Mouse (Mus musculus) regulatory T cell (primary cell): Measurements from ENCODE around the gene Ccdc78.

Experiments
- in situ Hi-C: fragments of 300-600 bp; cut with MboI, MseI; formaldehyde crosslinking; loops from one replicate; pipeline ENCODE4 v1.15.1; 2025; ENCODE audit warnings: high pct_unique_total_duplicates

Ccdc78 gene

DNA sequence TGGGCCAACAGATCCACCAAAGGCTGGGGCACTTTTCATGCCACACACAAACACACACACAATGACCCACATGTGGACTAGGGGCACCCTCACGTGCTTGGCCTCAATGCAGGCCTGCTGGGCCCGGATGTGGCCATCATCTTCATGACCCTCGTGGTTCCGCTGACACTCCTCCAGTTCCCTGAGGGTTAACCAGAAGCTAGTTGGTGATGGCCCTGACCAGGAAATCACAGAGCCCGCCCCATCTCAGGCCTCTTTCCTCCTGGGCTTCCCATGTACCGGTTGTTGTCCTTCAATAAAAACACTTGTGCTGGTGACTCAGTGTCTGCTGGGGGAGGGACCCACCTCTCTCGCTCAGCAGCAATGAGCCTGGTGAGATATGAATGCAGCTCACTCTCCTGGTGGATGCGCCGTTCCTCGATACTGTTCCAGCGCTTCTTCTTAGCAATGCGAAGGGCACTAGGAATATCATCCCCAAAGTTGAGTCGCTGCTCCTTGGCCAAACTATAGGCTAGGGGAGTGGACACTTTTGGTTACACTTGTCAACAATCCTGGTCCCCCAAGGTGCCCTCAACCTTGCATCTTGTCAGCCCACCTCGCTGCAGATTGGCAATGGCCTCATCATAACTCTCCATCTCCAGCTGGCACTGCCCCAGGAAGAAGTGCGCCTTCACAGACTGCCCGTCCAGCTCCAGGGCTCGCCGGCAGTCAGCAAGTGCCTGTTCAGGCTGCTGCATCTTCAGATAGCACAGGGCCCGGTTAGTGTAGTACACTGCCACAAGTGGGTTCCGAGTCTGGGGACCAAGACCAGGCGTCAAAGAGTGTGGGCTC lies 45.3 kb downstream of the Ccdc78 start:
- in situ Hi-C loops, result no loop called here

DNA sequence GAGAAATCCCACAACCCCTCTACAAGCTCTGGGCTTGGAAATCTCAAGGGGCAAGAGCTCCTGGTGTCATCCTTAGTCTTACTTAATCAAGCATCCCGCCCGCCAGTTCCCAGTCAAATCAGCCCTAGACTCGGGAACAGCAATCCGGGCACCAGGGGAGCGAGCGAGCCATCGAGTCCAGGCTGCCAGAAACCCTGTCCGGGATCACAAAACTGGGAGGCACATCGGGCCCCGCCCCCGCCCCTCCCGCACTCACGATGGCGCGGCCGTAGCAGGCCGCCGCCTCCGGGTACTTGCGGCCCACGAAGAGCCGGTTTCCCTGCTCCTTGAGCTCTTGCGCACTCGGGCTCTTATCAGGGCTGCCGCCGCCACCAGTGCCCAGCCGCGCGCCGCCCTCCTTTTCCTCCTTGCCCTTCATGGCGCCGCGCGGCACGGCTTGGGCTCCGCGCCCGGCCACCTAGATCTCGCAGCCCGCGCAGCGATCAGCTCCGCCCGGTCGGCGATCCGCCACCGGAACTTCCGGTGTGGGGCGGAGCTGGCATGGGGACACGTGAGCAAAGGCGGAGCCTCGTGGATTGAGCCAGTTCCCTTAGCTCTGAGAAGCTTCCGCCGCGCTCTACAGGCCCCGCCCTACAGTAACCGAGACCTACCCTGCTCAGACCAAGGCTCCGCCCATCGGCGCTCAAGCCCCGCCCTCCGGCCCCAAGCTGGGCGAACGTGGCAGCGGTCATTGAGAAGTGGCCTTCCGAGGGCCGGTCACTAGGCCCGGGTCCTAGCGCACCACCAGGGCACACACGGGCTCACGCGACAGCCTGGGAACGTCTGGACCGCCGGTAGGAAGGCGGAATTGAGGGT lies 46.3 kb downstream of the Ccdc78 start:
- in situ Hi-C loops, result no loop called here

DNA sequence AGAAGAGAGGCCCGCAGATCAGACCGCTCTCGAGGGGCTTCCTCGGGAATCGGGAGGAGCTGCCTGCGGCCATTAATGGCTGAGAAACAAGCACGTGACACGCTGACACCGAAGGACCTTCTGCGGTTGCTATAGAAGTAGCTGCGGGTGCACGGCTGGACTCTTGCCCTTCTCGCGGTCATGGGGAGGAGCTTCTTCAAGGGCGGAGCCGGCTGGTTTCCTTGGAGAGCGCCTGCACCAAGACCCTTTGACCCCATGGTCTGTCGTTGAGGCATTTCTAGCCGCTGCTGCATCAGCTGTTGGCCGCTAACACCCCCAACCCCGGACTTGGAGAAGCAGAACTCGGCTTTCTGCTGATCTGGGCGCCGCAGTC lies 46.9 kb downstream of the Ccdc78 start, which contains the start of gene Stub1:
Gene Stub1, minus strand, starts transcription at position 114 of the 373 bp plus-strand sequence.
- in situ Hi-C loops, result no loop called here

DNA sequence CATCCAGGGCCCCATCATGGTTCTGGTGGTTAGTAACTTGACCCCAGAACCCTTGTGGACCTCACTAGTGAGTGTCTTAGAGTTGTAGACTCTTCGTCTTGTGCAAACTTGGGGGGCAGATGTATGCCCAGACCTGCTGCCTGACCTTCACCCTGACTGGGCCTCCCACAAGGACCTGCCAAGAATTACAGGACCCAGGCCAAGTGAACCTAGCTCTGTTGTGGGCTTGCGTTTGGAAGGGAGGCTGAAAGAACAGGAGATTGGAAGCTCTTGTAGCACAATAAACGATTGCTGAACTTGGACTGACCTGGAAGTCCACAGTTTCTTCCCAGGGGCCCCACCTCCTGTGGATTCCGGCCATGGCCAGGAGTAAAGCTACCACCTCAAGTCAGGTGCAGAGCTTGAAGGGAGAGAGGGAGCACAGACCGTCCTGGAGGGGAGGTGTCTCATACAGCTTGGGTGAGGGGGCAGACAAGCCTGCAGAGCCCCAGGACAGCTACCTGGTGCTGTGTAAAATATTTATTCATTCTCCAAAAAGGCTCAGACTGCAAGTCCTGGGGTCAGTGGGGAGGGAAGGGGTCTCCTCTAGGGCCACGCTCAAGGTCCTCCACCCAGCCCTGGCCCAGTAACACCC lies 47.7 kb downstream of the Ccdc78 start:
- in situ Hi-C loops, result no loop called here

DNA sequence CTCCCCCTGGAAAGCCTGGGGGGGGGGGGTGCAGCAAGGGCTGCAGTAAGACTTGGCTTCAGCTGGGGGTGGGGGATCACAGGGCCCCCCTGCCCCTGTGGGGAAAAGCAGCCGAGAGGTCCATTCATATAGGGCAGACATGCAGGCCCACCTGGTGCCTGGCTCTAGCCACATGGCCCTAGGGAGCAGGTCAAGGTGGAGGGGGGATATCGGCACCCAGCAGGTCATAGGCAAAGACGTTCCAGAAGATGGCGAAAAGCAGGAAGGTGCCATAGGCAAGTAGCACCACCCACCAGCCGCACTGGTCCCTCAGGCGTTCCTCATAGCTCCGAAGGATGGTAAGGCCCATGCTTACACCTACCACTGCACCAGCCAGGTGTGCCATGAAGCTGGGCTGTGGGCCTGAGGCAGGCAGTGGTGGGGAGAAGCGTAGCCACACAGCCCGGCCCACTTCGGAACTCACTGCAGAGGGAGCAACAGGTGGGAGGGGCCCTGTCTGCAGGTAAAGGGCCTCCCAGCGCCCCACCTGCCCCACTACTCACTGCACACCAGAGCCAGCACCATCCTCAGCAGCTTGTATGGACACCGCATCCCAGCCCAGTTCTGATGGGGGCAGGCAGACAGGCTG lies 48.3 kb downstream of the Ccdc78 start:
- in situ Hi-C loops, result no loop called here

DNA sequence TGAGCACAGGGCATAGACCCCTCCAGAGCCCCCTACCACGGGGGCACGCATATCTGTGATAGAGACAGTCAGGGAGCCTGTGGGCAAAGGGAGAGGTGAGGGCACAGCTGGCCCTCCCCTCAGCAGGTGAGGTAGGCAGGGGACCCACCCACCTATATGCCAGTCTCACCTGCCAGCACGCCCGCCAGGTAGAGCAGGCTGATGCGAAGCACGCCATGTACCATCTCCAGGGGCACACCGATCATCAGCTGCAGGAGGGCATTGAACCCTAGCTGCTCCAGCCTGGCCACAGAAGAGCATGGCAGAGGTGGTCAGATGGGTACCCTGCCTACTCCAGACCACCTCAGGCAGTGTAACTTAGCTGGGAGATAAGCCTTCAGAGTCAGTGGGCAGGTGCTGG lies 48.9 kb downstream of the Ccdc78 start:
- in situ Hi-C loops, result no loop called here

DNA sequence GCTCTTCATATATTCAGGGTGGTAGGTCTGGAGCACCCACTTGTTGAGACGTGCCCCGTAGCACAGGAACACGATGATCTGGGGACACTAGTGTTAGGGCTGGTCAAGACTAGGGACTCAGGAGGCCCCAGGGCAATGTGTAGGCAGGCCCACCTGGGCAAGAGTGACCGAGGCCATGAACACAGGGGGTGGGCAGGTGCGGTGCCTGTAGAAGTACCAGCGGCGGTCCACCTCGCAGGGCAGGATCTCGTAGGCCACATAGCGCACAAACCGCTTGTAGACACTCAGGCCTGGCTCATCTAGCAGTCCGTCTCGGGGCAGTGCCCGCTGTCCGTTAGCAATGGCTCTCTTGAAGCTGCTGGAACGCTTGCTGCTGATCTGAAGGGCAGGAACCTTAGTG lies 49.4 kb downstream of the Ccdc78 start:
- in situ Hi-C loops, result no loop called here

DNA sequence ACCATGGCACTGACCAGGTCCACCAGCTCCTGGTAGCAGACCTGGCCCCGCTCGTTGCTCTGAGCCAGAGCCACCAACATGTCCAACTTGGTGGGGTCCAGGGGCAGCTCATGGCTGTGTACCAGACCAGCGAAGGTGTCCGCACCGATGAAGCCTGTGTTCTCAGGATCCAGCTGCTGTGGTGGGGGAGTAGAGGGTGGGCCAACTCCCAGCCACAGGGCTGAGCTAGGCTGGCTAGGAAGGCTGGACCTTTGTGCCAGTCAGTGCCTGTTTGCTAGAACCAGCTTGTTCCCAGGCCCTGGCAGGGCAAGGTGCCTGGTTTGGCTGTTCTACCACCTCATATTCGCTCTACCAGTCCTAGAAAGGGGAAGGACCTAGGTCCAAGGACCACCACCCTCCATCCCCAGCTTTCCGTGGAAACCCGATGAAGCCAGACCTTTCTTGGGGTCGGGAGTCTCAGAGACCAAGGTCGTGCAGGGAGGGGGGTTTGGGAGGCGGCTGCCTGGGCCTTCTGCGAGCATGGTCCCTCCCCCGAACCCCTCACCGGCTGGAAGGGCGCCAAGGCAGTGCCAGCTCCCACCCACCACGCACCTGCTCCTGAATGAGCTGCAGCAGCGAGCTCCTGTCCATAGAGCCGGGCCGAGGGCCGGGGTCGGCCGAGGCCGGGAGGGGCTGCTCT lies 50.2 kb downstream of the Ccdc78 start:
- in situ Hi-C loops, result no loop called here

DNA sequence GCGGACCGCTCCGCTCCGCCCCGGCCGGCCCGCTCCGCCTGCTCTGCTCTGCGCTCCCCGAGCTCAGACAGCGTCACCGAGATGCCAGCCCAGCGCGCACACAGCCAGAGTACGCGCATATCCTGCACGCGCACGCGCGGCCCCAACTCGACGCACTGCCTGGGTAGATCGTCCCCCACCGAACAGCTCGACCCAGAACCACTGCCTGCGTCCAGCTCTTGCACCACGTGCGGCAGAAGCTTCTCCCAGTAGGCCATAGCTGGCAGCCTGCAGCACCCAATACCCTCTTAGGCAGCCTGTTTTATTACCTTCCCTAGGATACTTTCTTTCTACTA lies 50.7 kb downstream of the Ccdc78 start, which contains the start of gene Rhbdl1:
Gene Rhbdl1, minus strand, starts transcription at position 220 of the 335 bp plus-strand sequence.
- in situ Hi-C loops, result no loop called here

DNA sequence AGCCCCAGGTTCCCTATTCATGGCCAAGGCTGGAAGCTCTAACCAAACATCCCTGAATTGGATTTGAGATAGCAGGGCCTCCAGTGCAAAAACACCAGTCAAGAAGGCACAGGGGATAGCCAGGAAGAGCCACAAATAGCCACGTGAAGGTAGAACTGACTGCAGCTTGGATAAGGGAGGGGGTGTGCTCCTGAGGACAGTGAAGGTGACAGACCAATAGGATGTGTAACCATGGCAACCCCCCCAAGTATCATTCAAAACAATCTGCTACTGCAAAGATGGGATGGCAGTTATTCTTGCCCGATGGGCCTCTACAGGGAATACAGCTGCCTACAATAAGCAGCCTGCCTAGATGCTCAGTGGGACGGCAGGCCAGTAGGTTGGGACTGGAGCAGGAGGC lies 51.2 kb downstream of the Ccdc78 start:
- in situ Hi-C loops, result no loop called here

DNA sequence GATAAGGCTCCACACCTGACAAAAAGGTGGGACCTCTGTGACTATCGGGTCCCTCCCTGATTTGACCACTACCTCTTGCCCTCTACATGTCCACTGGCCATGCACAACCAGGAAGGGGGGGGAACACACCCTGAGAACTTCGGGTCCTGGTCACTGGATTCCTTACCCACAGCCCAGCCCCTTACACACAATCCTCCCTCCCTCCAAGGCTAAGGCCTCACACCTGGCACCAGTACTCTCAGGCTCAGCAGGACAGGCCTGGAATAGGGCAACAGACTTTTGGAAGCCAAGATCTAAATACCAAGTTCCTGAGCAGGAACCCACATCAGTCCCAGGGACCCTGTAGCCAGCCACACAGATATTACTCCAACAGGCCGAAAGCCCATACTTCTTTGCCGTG lies 52.5 kb downstream of the Ccdc78 start:
- in situ Hi-C loops, result no loop called here

DNA sequence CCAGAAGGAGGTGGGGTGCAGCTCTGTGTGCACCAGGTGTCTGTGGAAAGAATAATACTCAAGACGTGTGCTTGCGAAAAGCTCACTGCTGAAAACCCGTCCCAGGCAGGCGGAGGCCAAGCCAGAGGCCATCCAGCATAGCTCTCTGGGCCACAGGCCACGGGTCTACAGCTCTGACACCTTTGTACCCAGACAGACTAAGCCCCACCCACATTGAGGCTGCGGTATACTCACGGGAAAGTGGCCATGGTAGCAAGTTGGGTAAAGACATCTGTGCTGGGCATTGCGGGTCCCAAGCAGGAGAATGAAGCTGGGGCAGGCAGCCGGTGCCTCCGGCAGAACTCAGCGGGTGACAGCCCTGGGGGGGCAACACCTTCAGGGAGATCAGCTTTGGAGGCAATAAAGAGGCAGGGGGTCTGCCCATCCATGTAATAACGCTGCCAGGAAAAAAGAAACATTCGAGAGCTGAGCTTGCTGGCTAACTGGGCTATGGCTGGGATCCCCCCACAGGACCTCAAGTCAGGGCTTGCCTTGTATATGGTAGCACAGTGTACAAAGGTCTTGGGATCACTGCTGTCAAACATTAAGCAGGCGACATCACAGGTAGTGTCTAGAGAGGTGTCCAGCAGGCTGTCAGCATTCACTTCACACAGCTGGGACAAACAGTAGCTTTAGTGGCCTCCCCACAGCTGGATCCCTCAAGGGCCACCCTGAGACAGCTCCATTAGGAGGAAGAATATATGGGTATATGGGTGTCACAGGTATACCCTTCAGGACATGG lies 53.3 kb downstream of the Ccdc78 start:
- in situ Hi-C loops, result no loop called here
